Mouse (Mus musculus) heart, postnatal 0 days (tissue): ENCODE measurements around the gene Slc25a39.

ENCODE experiments used
- CTCF ChIP-seq: IDR thresholded peaks from 2 replicates; pipeline ENCODE4 v1.5.1; 2016; ENCODE audit warnings: antibody characterized with exemption, control low read depth, low read depth
- EP300 ChIP-seq: IDR thresholded peaks from 2 replicates; pipeline ENCODE4 v1.6.1; 2016; ENCODE audit warnings: antibody characterized with exemption, low read depth

GRCm38 (mm10) chr11:102421559-102421958 is 13.8 kb upstream of the Slc25a39 start:
- no peak for TF ChIP-seq EP300
- no peak for TF ChIP-seq CTCF
